Mouse (Mus musculus) kidney, adult 18-20 months (tissue): ENCODE results near the gene Def8.
"Not testable (repeated sequence)": the region's sequence is repeated elsewhere in the genome, so short reads cannot be mapped to it uniquely, and the experiment has no call there.

Source experiments
- DNase-seq: peaks from one replicate; pipeline ENCODE4 v3.0.0; 2021

Gene Def8

DNA sequence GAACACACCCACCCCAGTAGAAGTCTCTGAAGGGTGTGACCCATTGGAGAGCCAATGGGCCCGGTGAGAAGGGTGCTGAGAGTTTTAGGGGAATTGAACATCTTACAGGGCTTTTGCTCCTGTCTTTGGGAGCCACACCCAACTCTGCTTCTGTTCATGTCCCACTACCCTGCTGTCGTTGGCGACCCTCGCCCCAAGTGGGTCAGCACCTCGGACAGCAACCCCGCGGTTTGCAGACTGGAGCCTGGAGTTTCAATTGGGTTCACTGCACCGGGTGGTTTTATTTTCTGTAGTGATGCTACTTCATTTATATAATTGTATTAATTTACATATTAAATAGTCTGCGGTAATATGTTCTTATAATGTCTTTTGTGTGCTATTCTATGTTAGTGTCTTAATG is 9.1 kb upstream of the Def8 start:
- DNase-seq = no peak

DNA sequence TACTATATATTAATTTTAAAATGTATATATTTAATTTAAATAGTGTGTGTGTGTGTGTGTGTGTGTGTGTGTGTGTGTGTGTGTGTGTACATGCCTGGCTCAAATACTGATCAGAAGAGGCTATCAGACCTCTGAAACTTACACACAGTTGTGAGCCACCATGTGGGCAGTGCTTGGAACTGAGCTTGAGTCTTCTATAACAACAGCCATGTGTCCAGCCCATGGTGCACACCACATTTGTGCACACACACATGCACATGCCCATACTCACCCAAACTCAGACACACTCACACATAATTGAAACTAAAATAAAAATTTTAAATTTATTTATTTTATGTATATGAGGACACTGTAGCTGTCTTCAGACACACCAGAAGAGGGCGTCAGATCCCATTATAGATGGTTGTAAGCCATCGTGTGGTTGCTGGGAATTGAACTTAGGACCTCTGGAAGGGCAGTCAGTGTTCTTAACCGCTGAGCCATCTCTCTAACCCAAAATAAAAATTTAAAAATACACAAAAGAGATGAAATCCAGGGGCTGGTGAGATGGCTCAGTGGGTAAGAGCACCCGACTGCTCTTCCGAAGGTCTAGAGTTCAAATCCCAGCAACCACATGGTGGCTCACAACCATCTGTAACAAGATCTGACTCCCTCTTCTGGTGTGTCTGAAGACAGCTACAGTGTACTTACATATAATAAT is 8.2 kb upstream of the Def8 start:
- not testable (repeated sequence) for DNase-seq

DNA sequence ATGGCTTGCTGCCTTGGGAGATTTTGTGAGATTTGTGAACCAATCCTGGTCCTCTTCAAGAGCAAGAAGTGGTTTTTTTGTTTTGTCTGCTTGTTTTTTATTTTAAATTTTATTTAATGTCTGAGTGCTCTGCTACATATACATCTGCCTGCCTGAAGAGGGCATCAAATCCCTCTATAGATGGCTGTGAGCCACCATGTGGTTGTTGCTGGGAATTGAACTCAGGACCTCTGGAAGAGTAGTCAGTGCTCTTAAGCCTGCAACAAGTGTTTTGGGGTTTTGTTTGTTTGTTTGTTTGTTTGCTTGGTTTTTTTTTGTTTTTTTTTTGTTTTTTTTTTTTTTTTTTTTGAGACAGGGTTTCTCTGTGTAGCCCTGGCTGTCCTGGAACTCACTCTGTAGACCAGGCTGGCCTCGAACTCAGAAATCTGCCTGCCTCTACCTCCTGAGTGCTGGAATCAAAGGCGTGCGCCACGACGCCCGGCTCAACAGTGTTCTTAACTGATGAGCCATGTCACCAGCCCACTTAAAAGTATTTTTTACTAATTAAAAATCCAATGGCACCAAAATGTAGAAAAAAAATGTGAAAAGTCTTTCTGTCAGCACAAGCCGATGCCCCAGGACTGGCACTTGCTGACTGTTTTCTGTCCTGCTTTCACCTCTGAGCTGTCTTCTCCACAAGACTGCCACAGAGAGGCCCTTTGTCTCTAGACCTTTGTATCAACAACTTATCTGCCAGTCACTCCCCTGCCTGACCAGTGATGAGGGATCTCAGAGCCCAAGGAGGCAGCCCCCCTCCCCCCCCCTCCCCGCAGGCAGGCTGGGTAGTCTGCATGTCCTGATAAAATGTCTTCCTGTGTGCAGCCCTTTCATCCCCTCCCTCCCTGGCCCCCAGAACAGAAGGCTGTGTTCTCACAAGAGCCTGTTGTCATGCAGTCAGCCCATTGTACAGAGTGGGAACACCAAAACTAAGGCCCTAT is 7.1 kb upstream of the Def8 start:
- no peak for DNase-seq

DNA sequence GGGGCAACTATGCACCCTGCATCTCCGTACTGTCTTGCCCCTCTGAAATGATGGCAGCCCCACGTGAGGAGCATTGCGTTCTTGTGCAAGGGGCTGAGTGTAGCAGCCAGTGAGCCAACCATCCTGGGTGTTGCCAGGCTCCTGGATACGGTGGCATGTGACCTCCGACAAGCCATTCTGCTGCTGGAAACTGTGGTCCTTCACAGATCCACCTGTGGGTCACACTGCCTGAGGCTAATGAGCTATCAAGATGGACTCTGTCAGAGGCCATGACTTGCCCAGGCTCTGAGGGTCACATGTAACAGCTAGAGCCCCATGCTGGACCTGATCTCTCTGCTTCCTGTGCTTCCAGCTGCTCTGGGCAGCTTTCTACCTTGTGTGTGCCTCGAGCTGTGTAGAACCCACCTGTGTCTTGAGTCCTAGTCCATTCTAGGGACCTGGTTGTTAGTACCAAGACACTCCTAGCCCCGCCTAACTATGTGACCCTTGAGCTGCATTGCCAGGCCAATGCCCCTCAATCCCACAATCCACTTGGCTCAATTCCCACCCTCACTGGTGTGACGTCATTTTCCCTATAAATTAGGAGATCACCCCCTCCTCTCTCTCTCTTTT is 6.3 kb upstream of the Def8 start:
- DNase-seq = no peak

DNA sequence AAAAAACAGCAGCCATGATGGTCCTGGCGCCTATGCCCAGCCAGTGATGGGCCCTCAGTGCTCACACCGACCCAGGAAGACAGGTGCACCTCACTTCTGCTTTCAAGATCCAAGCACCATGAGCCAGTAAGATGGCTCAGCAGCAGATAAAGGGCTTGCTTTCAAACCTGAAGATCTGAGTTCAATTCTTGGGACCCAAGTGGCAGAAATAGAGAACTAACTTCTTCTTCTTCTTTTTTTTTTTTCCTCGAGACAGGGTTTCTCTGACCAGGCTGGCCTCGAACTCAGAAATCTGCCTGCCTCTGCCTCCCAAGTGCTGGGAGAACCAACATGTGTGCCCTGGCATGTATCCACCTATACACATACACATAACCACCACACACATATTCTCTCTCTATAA is 3.6 kb upstream of the Def8 start:
- no peak for DNase-seq

DNA sequence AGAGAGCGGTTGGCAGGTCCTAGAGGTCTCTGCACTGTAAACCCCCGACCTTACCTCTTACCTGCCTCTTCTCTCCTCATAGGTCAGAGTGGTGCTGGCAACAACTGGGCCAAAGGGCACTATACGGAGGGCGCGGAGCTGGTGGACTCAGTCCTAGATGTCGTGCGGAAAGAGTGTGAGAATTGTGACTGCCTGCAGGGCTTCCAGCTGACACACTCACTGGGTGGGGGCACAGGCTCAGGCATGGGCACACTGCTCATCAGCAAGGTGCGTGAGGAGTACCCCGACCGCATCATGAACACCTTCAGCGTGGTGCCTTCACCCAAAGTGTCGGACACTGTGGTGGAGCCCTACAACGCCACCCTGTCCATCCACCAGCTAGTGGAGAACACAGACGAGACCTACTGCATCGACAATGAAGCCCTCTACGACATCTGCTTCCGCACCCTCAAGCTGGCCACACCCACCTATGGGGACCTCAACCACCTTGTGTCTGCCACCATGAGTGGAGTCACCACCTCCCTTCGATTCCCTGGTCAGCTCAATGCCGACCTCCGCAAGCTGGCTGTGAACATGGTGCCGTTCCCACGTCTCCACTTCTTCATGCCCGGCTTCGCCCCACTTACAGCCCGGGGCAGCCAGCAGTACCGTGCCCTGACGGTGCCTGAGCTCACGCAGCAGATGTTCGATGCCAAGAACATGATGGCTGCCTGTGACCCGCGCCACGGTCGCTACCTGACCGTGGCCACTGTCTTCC is 2.6 kb upstream of the Def8 start:
- DNase-seq = no peak

DNA sequence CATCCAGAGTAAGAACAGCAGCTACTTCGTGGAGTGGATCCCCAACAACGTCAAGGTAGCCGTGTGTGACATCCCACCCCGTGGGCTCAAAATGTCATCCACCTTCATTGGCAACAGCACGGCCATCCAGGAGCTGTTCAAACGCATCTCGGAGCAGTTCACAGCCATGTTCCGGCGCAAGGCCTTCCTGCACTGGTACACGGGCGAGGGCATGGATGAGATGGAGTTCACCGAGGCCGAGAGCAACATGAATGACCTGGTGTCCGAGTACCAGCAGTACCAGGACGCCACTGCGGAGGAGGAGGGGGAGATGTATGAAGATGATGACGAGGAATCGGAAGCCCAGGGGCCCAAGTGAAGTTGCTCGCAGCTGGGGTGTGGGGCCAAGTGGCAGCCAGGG is 2.0 kb upstream of the Def8 start:
- no peak for DNase-seq

DNA sequence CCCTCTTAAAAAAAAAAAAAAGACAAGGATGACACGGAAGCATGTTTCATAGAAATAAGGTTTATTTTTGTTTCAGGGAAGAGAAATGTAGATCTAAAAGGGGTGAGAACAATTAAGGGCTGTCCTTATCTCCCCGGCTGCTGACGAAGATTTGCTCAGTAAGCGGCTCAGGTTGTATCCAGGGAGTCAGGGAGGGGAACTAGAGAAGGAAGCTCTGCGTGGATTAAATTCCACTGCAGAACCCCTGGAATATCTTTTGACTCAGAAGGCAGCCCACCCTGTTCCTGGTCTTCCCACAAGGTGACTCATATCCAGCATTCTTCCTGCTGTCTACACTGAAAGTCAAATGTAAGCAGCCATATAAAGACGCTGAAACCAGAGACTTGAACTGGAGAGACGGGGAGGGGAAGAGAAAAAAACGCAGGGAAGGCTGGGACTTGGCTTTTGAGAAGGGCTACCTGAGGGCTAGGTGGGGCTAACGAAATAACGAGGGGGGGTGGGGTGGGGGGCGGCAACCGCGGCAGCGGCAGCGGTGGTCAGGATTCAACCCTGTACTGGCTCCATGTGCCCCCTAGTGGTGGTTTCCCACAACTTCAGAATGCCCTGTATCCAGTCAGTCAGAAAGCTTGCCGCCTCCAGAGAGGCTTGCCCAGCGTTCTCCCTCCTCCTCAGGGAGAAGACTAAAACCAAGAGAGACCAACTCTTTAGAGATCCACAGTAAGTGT is 1.1 kb upstream of the Def8 start:
- peak; percentile 83 for DNase-seq

DNA sequence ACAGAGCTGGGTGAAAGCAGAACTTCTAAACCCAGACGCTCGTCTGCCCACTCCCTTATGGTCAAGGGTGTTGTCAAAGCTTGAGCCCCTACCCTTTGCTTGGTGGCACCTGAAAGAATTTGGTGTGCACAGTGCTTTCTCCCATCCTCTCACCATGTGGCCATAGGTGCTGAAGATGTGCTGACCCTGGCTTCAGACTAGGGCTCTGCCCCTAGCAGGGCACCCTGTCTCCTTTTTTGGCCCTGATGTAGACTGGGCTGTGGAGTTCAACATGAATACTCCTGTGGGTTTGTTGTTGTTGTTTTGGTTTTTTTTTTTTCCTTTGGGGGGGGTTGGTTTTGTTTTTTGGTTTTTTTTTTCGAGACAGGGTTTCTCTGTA is 557 bp upstream of the Def8 start:
- no peak for DNase-seq

DNA sequence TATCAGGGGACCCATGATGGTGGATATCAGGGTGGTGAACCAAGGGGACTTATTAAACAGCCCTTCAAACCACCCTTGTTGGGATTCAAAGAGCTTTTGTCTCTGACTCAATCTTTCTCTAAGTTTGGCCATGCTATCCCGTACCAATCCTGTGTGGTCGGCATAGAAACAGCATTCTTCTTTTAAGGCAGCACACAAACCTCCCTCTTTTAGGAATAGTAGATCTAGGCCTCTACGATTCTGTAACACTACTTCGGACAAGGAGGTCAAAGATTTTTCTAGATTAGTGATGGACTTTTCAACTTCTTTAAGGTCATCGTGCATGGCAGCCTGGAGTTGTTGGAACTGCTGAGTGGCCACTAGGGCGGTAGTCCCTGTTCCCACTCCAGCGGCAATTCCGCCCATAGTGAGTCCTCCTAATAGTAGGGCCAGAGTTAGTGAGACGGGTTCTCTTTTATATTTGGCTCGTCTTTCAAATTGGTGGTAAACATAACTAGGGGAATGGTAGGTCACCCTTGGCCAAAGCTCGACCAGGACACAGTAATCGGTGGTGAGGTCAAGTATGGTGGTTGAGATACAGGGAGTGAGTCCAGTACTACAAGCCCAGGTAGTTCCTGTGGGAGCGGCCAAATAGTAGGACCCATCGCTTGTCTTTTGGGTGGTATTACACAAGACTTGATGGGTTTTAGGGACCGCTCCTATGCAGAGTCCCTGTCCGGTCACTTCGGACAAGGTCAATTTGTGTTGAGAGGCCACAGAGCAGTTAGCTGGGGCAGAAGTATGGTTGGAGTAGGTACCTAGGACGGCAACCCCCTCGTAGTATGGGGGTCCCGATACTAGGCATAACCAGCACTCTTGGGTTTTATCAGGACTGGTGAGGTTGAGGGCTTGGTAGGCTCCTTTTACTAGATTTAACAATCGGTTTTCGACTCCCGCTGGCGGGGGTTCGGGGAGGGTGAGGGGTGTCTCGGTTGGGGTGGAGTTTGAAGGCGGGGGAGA is 3.5 kb downstream of the Def8 start:
- DNase-seq = no peak

DNA sequence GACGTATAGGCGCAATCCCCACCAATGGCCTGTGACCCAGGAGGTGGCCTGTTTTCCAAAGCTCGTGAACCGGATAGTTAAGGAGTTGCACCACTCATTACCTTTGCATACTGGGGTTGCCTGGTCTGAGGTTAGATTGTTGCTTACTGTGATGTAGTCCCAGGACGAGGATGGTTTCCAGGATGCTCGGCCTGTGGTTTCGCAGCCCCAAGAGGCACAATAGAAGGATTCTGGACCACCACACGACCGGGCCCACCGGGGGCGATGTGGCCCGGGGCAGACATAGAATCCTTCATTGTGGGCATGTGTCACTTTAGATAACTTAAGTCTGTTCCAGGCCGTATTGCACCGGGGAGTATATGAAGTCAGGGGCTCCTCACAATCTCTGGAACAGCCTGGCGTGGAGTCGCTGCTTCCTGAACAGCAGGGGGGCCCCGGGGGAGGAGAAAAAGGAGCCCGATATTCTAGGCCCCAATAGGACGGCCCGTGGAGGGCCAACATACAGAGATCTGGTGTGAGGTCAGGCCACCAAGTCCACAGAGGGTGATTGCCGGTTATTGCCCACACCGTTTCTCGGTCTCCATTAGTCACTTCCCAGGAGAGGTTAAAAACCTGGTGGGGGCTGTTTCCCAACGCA is 4.4 kb downstream of the Def8 start:
- DNase-seq = no peak

DNA sequence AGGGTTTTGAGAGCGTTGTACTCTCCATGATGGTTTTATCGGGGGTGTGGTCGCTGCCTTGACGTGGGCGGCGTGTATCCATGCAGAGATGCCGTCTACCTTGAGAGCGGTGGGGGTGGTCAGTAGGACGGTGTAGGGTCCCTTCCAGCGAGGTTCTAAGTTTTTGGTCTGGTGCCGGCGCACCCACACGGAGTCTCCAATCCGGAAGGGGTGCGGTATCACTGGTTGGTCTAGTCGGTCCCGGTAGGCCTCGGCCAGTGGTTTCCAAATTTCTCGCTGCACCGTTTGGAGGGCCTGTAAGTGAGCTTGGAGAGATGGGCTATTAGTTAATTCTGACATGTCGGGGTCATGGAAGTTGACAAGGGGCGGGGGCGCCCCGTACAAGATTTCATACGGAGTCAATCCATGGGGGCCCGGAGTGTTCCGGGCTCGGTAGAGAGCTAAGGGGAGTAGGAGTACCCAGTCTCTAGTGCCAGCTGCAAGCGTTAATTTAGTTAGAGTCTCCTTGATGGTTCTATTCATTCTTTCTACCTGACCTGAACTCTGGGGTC is 5.1 kb downstream of the Def8 start:
- DNase-seq = no peak

DNA sequence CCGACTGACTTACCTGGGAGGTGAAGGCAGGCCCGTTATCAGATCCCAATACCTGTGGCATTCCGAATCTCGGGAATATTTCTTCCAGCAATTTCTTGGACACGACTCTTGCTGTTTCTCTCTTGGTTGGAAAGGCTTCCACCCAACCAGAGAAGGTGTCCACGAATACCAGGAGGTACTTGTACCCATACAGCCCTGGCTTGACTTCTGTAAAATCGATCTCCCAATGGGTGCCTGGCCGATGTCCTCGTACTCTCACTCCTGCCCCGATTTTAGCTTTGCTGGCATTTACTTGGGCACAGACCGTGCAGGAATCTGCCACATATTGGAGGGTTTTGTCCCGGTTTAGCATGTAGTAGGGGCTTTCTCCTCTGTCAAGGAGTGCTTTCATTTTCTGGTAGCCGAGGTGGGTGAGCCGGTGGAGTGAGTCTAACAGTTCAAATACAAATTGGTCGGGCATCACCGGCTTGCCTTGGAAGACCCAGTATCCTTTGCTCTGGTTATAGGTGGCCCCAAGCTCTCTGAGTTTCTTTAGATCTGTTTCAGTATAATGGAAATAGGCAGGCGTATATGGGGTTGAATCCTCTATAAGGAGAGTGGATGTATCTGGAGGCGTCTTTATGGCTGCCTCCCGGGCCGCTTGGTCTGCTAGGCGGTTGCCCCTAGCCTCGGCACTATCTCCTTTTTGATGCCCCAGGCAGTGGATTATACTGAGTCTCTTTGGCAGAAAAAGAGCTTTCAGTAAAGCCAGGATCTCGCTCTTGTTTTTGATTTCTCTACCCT is 5.8 kb downstream of the Def8 start:
- DNase-seq = no peak

DNA sequence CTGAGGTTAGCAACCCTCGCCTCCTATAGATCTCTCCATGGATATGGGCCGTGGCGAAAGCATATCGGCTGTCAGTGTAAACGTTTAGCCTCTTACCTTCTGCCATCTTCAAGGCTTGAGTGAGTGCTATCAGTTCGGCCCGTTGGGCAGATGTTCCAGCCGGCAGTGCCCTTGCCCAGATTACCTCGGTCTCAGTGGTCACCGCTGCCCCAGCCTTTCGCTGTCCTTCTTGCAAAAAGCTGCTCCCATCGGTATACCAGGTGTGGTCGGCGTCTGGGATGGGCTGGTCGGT is 6.3 kb downstream of the Def8 start:
- not testable (repeated sequence) for DNase-seq

DNA sequence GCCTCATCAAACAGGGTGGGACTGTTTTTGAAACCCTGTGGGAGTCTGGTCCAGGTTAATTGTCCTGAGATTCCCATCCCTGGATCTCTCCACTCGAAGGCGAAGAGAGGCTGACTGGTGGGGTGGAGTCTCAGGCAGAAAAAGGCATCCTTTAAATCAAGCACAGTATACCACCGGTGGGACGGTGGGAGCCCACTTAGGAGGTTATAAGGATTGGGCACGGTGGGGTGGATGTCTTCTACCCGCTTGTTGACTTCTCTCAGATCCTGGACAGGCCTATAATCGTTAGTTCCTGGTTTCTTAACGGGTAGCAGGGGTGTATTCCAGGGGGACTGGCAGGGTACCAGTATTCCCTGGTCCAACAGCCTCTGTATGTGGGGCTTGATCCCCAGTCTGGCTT is 7.6 kb downstream of the Def8 start:
- DNase-seq = not testable (repeated sequence)

DNA sequence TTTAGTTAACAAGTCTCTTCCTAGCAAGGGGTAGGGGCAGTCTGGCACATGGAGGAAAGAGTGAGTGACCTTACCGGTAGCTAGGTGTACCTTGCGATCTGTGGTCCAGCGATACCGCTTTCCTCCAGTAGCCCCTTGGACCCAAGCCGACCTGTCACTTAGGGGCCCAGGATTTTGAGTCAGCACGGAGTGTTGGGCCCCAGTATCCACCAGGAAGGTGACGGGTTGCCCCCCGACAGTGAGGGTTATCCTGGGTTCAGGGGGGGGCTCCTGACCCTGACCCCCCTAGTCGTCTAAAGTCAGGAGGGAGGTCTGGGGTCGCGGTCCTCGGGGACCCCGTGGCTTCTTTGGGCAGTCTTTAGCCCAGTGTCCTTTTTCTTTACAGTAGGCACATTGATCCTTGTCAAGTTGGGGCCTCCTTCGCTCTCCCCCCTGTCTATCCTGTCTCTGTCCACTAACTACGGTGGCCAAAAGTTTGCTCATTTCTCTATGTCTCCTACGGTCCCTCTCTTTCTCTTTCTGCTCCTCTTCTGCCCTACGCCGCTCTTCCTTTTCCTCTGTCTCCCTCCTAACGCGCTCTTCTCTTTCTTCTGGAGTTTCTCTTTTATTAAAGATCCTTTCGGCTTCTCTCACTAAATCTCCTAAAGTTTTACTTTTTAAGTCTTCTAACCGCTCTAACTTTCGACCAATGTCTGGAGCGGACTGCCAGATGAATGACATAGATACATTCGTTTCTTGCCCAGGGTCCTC is 8.5 kb downstream of the Def8 start:
- DNase-seq = no peak

DNA sequence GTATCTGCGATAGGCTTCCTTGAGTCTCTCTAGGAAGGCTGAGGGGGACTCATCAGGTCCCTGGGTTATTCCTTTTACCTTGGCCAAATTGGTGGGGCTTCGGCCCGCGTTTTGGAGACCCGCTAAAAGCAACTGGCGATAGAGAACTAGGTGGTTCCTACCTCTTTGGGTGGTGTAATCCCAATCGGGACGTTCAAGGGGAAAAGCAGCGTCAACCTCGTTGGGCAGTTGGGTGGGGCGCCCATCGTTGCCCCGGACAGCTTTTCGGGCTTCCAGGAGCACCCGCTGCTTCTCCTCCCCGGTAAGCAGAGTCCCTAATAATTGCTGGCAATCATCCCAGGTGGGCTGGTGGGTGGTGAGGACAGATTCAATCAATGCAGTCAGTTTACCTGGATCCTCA is 9.1 kb downstream of the Def8 start:
- DNase-seq = no peak

DNA sequence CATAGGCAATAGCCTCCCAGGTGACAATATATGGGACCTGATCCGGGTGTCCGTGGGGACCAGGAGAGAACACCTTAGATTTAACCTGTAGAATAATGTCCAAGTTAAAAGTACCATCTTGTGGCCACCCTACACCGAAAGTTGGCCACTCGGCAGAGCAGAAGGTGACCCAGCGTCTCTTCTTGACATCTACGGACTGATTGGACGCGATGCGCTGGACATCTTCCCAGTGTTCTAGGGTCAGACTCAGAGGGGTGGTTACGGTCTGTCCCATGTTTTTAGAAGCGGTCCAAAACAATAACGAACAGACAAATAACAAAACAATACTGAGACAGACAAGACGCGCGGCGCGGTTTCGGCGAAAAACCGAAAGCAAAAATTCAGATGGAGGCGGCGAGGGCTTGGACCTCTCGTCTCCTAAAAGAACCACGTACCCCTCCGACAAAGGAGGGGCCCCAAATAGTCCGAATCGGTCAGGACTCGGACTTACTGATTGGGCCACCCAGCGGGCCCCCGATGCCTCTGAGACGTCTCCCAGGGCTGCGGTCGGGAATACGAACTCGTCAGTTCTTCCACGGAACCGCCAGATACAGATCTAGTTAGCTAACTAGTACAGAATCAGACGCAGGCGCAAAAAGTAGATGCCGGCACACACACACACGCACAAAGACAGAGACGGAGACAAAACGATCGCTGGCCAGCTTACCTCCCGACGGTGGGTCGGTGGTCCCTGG is 10.1 kb downstream of the Def8 start:
- not testable (repeated sequence) for DNase-seq
